Mouse (Mus musculus) natural killer cell, adult 2 months (primary cell): ENCODE data around the gene Capn7.

ENCODE experiments used
- DNase-seq, 2 experiments: peaks; one replicate each; pipeline ENCODE4 v3.0.0; 2022; ENCODE audit warnings: low spot score in 2 of 2

The Capn7 gene

DNA sequence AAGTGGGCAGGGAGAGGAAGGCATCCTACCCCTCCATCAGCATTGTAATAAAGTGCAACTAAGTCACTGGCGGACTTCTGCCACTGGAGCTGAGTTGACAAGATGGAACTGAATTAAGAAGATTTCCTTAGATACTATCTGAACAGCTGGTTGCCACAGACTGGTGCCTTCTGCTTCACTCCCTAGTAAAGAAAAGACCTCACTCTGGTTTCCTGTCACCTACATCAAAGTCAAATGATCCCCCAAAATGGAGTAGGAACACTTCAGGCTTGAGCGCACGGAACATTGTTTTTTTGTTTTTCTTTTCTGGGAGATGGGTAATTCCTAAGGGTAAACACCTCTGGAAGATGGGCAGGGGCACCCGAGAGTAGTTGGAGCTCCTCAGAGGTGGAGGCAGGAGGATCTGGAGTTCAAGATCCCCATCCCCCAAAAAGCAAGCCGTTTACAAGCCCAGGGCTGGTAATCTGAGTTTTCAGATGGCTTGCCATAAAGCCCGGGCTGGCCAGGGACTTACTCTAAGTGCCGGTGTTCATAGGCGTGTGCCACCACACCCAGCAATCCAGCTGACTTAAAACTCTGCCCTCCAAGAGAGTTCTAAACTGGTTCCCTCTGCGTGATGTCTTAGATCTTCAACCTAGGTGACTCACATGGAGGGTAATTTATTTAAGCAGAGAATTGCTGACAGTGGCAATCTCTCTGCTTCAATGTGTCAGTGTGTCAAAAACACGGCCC, 78.0 kb downstream of the Capn7 start:
- no peak for DNase-seq

DNA sequence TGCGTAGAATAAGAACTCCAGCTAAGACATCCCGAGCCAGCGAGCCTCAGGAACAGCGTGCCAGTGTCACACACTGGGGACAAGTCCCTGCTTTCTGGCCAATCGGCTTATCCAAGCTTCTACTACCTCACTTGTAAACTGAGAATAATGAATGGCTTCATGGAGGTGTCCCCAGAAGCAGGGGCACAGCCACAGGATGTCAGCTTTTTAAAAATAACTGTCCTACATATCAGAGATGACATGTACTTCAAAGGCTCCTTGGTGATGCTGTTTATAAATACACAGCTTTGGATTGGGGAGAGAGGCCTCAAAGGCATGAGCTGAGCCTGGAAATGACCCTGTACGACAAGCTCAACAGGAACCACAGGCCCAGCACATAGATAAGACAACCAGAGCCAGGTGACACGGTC, 78.5 kb downstream of the Capn7 start:
- no peak for DNase-seq

DNA sequence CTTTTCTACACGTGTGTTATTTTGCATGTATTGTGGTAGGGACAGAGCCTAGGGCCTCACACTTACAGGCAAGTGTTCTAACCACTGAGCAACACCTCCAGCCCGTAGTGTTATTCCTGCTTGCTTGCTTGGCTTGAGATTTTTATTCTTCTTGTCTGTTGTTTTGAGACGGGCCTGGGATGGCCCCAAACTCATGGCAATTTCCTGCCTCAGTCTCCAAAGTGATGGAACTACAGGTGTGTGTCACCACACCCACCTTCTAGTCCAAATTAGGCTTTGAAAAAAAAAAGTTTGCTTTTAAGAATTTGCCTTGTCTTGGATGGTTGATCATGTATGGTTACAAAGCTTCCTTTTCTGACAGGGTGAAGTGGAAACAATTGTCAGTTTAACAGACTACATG, 80.0 kb downstream of the Capn7 start:
- DNase-seq: peak in 1 of 2 experiments; percentile 45

DNA sequence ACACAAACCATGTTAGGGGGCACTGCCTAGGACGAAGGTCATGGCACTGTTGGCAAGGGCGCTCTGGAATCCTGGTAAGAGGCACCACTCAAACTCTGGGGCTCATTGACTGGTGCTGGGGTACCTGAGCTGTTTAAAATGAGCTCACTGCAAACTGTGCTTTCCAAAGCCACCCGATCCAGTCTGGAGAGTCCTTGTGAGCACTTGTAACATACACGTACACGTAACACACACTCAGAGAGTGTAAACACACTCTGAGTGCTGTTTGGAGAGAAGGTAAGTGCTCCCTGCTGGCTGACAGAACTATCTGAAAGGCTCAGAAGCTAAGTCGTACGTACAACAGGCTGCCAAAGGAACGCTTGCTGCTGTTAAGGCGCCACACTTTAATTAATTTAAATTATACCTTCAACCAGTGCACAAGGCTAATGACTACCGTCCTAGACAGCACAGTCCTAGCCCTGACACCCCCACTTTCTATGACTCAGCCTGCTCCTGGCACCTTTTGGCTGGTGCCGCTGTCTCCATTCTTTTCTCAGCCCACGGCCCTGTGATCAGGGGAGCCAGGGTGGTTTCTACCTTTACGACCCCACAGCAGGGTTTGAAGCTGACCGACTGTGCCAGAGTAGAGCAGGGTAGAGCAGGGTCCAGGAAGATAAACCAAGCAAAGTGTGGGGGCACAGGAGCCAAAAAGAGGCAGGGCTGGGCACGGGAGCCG, 80.6 kb downstream of the Capn7 start:
- DNase-seq: no peak

DNA sequence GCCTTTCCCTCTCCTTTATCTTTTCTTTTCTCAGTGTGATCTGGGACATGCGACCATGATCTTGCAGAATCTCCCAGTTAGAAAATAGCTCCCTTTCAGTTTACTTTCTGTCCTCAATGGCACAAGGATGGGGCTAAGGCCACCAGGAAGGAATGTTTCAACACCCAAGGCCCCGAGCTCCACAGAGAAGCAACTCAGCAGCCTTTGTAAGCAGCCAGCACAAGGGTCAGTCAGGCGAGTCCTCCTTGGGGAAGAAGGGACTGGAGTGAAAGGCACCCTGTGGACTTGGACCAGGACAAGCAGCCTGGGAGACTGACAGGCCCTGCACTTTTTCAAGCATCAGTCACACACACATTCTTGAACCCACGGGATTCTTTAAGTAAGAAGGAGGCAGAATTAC, 82.8 kb downstream of the Capn7 start:
- no peak for DNase-seq

DNA sequence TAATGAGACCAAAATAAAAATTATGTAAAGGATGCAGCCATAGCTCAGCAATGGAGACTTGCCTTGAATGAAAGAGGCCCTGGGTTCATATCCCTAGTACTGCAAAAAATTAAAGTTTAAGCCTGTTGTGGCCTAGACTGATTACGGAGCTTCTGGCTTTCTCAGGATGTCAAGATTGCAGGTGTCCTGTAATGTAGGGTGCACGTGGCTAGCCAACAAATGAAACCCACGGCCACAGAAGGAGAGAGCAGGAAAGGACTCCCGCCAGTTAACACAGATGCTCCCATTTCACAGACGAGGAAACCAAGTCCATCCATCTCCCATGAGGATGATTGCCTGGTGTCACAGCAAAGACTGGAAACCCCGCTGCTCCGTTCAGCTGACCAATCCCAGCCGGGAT, 83.7 kb downstream of the Capn7 start:
- DNase-seq: no peak

DNA sequence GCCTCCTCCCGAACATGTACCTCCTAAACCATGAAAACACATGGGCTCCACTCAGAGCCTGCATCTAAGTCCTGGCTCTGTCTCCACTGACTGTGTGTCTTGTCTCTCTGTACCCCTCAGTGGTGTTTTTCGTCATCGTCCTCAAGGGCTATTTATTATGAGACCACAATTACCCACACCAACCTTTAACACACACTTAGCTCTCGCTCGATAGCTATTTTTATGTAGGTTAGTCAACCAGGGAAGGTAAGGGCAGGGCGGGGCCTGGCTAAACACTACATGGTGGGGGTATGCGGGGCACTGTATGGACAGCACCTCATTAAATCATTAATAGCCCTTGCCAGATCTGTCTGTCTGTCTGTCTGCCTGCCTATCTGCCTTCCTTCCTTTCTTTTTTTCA, 84.1 kb downstream of the Capn7 start:
- DNase-seq: no peak

DNA sequence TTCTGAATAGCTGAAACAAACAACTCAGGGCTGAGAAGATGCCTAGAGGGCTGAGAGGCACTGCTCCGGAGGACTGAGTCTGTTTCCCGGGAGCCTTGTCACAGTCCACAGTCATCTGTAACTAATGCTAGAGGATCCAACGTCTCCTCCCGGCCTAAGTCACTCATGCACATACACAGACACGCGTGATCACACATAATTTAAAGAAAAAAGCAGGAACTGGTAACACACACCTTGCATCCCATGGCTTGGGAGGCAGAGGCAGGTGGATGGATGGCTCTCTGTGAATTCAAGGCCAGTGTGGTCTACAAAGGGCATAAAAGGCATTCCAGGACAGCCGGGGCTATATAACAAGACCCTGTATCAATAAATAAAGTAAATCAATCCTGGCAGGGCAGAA, 84.5 kb downstream of the Capn7 start:
- no peak for DNase-seq
